ENCODE assay signal across 8 mouse cellular contexts in the genomic region with DNA sequence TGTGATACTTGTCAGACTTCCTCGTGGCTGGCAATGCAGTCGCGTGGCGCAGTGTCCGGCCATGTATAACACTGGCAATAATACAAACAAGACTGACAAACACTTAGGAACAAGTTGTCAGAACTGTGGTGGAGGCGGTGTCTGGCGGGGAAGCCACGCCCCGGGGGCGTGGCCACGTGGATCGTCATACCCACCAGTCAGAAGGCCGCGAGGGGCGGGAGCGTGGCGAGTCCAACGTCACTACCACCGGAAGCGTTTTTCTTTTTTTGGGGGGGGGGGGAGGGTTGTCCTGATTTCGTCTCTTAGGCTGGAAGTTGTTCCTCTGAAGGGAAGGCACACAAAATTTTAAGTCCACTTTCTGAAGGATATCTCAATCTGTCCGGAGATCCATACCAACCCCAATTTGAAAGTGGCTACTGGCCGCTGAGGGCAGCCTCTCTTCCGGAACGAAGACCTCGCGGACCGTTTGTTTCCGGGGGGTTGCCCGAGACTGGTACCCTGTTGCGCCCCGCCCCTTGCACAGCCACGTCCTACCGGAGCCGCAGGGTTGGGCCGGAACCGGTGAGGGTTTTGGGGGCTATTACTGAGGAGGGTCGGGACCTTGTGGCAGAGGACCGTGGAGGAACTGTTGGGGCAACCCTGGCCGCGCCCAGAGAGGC. TPM values are rescaled to one million over a fixed set of nuclear protein-coding genes. Genes with fewer than 3 reads are reported as not detected.
DNase-seq lines count a peak whose midpoint lies in the region; ATAC-seq and TF ChIP-seq lines count a peak whose summit lies in the region.

Gene Golga3 (plus strand): TSS at position 340 of the 659 bp plus-strand sequence.

- H3K4me3 ChIP-seq in bone marrow, adult 2 months (replicated peaks; ENCODE audit: control insufficient read depth, low read depth, low read length), result peak within 1 kb of the TSS; percentile 98
- H3K4me3 ChIP-seq in embryonic facial prominence, embryonic 15.5 days (replicated peaks), result peak within 1 kb of the TSS; percentile 94
- peak within 1 kb of the TSS; percentile 94 for H3K4me3 ChIP-seq in limb, embryonic 14.5 days (replicated peaks; ENCODE audit: low read length)
- peak within 1 kb of the TSS; percentile 94 for H3K4me3 ChIP-seq in midbrain, postnatal 0 days (ENCODE audit: low read depth, low read length)

- H3K4me1 ChIP-seq in bone marrow, adult 2 months (ENCODE audit: control insufficient read depth, insufficient read depth, low read length), result no peaks in the 10 kb centered on the region; the same call in 1 of the 2 replicates
- peaks cover 13% of the 10 kb centered on the region for H3K4me1 ChIP-seq in embryonic facial prominence, embryonic 15.5 days
- H3K4me1 ChIP-seq in limb, embryonic 14.5 days (ENCODE audit: control insufficient read depth, insufficient read depth, low read length), result peaks cover 11% of the 10 kb centered on the region
- peaks cover 6% of the 10 kb centered on the region for H3K4me1 ChIP-seq in midbrain, postnatal 0 days (ENCODE audit: insufficient read depth, low read length)

- no peak for TF ChIP-seq CTCF in bone marrow, adult 2 months (IDR thresholded peaks at IDR 0.05; ENCODE audit: control insufficient read depth, insufficient read depth, low read length)
- no peak for TF ChIP-seq CTCF in midbrain, postnatal 0 days (IDR thresholded peaks at IDR 0.05)

- peak; percentile 95 for ATAC-seq in embryonic facial prominence, embryonic 15.5 days (ENCODE audit: insufficient number of reproducible peaks, low FRiP score, low TSS enrichment, low read depth)
- peak; percentile 98 for ATAC-seq in limb, embryonic 14.5 days (ENCODE audit: low FRiP score, low read depth)
- ATAC-seq in midbrain, postnatal 0 days (ENCODE audit: low FRiP score), result peak; percentile 99

- H3K9ac ChIP-seq in embryonic facial prominence, embryonic 15.5 days, result peak within 1 kb of the TSS; percentile 81
- peak within 1 kb of the TSS; percentile 88 for H3K9ac ChIP-seq in limb, embryonic 14.5 days (ENCODE audit: low read depth, low read length, severe bottlenecking)
- H3K9ac ChIP-seq in midbrain, postnatal 0 days (replicated peaks; ENCODE audit: low read length, poor library complexity, severe bottlenecking), result peak within 1 kb of the TSS; percentile 91

- under 1% methylated on average over 41 of the region's 41 CpGs for WGBS in bone marrow, adult 2 months
- WGBS in embryonic facial prominence, embryonic 15.5 days, result under 1% methylated on average over 41 of the region's 41 CpGs
- WGBS in limb, embryonic 14.5 days, result under 1% methylated on average over 41 of the region's 41 CpGs
- 0% methylated on average over 39 of the region's 41 CpGs for WGBS in midbrain, postnatal 0 days

- H3K27me3 ChIP-seq in embryonic facial prominence, embryonic 15.5 days, result no peaks in the 10 kb centered on the region
- no peaks in the 10 kb centered on the region for H3K27me3 ChIP-seq in limb, embryonic 14.5 days (ENCODE audit: control insufficient read depth, insufficient read depth, low read length)
- no peaks in the 10 kb centered on the region for H3K27me3 ChIP-seq in midbrain, postnatal 0 days (ENCODE audit: insufficient read depth, low read length)

- peak within 1 kb of the TSS; percentile 68 for H3K27ac ChIP-seq in bone marrow, adult 2 months (ENCODE audit: control insufficient read depth, insufficient read depth, low read depth, low read length, poor library complexity)
- peak within 1 kb of the TSS; percentile 84 for H3K27ac ChIP-seq in embryonic facial prominence, embryonic 15.5 days (replicated peaks)
- H3K27ac ChIP-seq in limb, embryonic 14.5 days (replicated peaks; ENCODE audit: low read depth, low read length), result peak within 1 kb of the TSS; percentile 81
- peak within 1 kb of the TSS; percentile 74 for H3K27ac ChIP-seq in midbrain, postnatal 0 days (ENCODE audit: low read depth, low read length)

- peaks cover 6% of the 10 kb centered on the region for H3K36me3 ChIP-seq in embryonic facial prominence, embryonic 15.5 days
- H3K36me3 ChIP-seq in limb, embryonic 14.5 days (ENCODE audit: control insufficient read depth, insufficient read depth, low read length), result peaks cover 10% of the 10 kb centered on the region
- 0 out of 2 replicates have a peak, but pooled peaks cover 4% of the 10 kb centered on the region for H3K36me3 ChIP-seq in midbrain, postnatal 0 days (ENCODE audit: insufficient read depth, low read length)

- peak; percentile 47 for TF ChIP-seq POLR2A in bone marrow, adult 2 months (IDR thresholded peaks at IDR 0.05; ENCODE audit: borderline replicate concordance, control insufficient read depth, low read depth, low read length)
- peak; percentile 44; the same call in 1 of the 2 replicates for TF ChIP-seq POLR2A in limb, embryonic 14.5 days (IDR thresholded peaks at IDR 0.05; ENCODE audit: borderline replicate concordance, extremely low read depth, insufficient read depth, insufficient read length)

- H3K4me2 ChIP-seq in embryonic facial prominence, embryonic 15.5 days (replicated peaks), result peak within 1 kb of the TSS; percentile 67
- peak within 1 kb of the TSS; percentile 63 for H3K4me2 ChIP-seq in limb, embryonic 14.5 days (replicated peaks; ENCODE audit: low read depth, low read length, severe bottlenecking)
- H3K4me2 ChIP-seq in midbrain, postnatal 0 days (ENCODE audit: low read depth, low read length, poor library complexity, severe bottlenecking), result peak within 1 kb of the TSS; percentile 88

- H3K9me3 ChIP-seq in embryonic facial prominence, embryonic 15.5 days (replicated peaks), result no peaks in the 10 kb centered on the region
- H3K9me3 ChIP-seq in limb, embryonic 14.5 days (ENCODE audit: control insufficient read depth, low read length), result no peaks in the 10 kb centered on the region
- no peaks in the 10 kb centered on the region for H3K9me3 ChIP-seq in midbrain, postnatal 0 days (ENCODE audit: low read length)

- peak; percentile 97 for DNase-seq in 416B (ENCODE audit: low read depth)
- peak; percentile 91 for DNase-seq in heart, adult 8-10 months (ENCODE audit: low spot score)
- peak; percentile 96 for DNase-seq in kidney, adult 9 months
- peak; percentile 97 for DNase-seq in limb, embryonic 14.5 days (ENCODE audit: low spot score)
- peak; percentile 96 for DNase-seq in midbrain, postnatal 0 days (ENCODE audit: low spot score)
- peak; percentile 85 to 86 for DNase-seq in spleen, postnatal 14 days (ENCODE audit: low spot score in 2 of 2)

RNA-seq across cellular contexts. Expression of gene Golga3, which starts in this region (rescaled TPM):
- polyA plus RNA-seq in bone marrow, adult 2 months (2011; ENCODE audit: insufficient read depth, insufficient read length, low replicate concordance, missing spikeins), result 4.9 and 11.2 TPM in 2 replicates
- 23.9 and 25.1 TPM in 2 replicates for polyA plus RNA-seq in embryonic facial prominence, embryonic 15.5 days (2015; fragmentation: Nextera tagmentation; extraction: Ambion mirVana)
- 10 to 100 TPM; 51.0 to 56.3 (median 55.1) TPM for total RNA-seq in heart, adult 8-10 months (2022)
- polyA plus RNA-seq in limb, embryonic 14.5 days (2012; rRNA removed), result 16.8 and 20.4 TPM in 2 replicates
- polyA plus RNA-seq in limb, embryonic 14.5 days (2014; fragmentation: Nextera tagmentation; extraction: Ambion mirVana), result 29.7 and 30.8 TPM in 2 replicates
- 23.4 and 24.7 TPM in 2 replicates for total RNA-seq in midbrain, postnatal 0 days (2014; rRNA removed)
- 18.9 and 20.1 TPM in 2 replicates for polyA plus RNA-seq in midbrain, postnatal 0 days (2015; fragmentation: Nextera tagmentation; extraction: Ambion mirVana)

Comparison
In these comparisons a context has a peak if more than half of its experiments do, and no peak if none do; other contexts are left out.
1. Peak in every context shown above with its lines: DNase-seq, ATAC-seq, H3K4me3 ChIP-seq and H3K27ac ChIP-seq.